Mouse (Mus musculus) lung, postnatal 36 days (tissue): ENCODE measurements at regions not wholly inside any gene's neighbourhood (a gene's known extent, or its start where the extent isn't known, plus 50 kb on each side); places are given as distances from the start of the nearest gene placed in this dataset.
"Not testable (repeated sequence)": the region's sequence is repeated elsewhere in the genome, so short reads cannot be mapped to it uniquely, and the experiment has no call there.

Experiments
- DNase-seq: peaks from one replicate; pipeline ENCODE4 v3.0.0; 2022; ENCODE audit warnings: mixed read lengths

DNA sequence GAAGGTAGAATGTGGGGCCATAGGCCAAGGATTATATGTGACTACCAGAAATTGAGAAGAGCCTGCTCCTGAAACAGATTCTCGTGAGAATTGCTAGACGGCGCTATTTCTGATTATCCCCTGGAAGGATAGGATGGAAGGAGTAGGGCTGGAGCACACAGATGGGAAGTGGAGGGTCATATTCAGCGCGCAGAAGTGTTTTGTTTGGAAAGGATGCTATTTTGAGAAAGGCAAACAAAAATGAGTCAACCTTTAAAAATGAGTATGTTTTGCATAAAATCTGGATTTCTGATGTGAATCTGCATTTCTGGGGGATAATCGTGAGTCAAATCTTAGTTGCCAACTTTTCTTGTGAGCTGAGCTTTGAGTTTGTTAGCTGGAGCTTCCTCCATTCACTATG is 58.1 kb upstream of the Fshb start:
- no peak for DNase-seq

DNA sequence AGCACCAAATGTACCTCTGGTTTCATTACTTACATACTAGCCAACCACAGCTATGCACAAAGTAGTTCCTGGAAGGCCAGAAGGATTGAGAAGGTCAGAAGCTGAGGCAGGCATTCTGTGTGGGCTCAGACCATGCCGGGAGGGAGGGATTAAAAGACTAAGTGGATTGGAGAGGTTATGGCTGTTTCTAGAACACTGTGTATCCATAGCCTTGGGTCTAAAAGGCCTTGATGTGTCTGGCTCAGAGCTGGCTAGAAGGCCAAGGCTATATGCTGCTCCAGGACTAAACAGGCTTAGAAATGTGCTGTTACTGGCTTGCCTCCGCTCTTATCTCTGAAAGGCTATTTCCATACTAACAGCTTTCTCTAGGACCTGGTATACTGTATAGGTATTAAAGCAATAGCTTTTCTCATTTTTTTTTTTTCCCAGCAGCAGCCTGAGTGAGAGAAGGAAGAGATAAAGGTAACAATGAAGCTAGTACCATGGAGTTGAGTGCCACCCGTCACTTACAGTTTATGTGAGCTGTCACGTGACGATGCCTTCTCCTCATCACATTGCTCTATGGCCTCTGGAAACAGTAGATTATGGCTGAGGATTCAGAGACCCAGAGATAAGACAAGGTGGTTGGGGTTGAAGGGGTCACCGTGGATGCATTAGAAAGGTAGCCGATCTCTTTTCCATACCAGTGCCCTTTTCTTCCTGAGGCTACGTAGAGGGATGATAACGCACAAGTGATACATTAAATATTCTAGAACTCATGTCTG is 59.4 kb upstream of the Fshb start:
- no peak for DNase-seq

DNA sequence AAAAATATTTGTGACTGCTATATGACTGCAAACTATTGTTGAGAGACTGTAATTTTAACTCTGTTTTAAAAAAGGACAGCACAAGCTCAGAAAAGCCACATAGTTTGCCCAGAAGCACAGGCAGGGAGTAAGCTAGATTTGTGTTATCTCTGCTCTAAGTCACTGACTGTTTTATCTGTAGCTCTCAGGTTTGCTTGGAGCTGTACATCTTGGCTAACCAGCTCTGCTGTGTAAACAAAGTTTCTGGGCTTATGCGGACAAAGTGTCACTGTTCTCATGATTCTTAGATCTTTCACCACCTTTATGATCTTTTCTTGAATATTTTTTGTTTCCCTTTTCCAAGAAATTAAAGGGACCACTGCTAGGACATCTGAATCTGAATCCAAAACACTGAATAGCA is 60.2 kb upstream of the Fshb start:
- no peak for DNase-seq

DNA sequence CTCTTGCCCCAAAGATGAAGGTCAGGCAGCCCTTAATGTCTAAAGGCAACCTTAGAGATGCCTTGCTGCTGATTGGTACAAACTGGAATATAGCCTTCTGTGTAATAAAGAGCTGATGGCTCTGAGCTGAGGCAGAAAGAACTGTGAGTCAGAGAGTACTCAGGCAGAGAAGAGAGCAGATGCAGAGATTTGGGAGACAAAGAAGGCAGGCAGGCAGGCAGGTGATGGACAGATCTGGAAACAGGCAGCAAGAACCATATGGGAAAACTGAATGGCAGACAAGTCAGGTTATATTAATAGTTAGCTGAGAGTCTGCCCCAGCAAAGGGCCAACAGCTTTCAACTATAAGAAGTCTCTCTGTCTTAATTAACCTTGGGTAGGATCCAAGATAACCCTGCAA is 73.7 kb upstream of the Fshb start:
- no peak for DNase-seq

DNA sequence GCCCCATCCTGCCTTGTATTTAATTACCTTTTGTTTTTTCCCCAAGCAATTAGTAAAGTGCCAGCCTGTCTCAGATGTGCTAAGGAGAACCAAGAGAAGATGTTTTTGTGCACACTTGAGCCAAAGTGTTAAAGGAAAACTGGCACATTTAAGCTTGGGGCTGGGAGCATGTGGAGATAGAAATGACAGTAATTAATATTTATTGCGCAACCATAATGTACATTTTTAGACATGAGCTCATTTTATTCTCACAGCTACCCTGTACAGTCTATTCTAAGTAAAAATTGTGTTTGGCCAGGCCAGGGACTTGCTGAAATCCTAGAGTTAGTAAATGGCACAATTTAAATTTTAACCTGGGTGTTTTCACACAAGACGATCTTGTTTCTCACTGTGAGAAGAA is 89.9 kb upstream of the Fshb start:
- DNase-seq = no peak

DNA sequence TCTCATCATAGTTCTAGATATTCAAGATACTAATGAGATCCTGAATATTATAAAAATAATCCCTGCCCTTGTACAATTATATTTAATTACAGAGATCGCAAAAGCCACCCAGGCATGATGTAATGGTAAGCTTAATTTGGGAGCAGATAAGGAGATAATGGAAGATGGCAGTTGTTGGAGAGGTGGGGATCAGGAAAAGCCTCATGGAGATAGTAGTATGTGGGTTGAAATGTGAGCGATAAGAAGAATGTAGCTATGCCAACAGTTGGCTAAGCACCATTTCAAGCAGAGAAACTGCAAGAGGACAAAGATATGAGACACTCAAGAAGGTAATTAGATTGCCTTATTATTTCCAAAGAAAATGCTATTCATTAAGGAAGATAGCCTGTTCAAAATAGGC is 90.4 kb upstream of the Fshb start:
- no peak for DNase-seq

DNA sequence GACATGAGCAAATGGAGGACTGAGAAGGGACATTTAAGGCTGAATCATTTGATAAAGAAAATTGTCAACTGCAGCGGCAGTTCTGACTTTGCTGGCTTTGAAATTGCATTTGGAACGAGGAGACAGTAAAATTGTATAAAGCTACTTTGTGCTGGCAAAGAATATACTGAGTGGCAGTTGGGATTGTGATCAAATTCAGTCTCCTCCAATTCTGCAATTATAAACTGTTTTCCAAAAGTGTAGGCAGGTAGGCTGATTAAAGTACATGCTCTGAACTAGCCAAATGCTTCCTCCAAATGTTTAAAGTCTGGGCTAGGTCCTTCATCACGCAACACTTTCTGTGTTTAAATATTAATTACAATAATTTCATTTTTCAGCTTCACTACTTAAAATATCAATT is 90.9 kb upstream of the Fshb start:
- no peak for DNase-seq

DNA sequence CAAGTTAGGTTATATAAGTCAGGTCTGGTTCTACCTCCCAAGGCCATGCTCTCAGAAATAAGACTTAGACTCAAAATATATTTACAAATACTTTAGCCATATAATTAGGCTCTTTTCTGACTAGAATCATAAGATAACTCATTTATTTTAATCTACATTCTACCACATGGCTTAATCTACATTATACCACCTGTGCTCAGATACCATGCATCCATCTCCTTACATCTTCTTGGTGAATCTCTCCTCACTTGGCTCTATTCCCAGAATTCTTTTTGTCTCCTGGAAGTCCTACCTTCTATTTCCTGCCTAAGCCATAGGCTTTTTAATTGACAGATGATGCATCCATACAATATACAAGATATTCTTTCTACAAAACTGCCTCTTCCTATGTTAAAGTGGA is 92.4 kb upstream of the Fshb start:
- no peak for DNase-seq

DNA sequence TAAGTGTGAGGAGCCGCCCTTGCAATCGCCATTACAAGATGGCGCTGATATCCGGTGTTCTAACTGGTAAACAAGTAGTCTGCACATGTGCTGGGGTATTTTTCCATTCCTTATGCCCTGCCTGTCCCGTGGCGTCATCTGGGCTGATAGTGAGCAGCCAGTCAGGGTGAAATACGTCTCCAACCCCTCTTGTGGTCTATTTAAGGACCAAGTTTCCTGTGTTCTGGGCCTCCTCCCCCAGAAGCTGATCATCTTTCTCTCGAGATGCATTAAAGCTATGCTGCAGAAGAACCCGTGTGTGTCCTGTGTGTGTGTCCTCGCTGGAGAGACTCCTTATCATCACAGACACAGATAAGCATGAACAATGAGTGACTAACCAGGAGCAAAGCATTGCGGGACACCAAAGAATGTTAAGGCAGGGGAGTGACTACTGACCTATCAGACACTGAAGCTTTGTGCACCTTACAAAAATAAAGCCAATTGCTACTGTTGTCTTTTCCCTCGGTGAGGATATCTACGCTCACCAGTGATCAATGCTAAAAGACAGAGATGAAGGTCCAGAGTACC is 99.5 kb upstream of the Fshb start:
- DNase-seq = not testable (repeated sequence)

DNA sequence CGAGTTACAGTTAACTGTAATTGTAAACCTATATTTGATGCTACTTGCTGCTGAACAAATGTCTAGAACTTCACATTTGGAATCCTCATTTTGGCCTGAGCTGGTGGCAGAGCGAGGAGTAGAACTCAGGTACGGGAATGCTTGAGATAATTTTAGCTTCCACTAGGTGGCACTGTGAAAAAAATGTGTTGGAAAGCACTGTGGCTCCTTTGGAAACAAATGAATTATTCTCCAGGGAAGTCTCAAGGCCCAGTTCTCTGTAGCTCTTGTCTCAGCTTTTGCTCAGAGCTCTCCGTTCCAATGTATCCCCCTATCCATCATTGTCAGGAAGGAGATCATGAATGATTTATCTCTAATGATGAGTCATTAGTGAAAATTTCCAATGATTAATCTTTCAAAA is 114.7 kb upstream of the Kcna4 start:
- DNase-seq = peak; percentile 12

DNA sequence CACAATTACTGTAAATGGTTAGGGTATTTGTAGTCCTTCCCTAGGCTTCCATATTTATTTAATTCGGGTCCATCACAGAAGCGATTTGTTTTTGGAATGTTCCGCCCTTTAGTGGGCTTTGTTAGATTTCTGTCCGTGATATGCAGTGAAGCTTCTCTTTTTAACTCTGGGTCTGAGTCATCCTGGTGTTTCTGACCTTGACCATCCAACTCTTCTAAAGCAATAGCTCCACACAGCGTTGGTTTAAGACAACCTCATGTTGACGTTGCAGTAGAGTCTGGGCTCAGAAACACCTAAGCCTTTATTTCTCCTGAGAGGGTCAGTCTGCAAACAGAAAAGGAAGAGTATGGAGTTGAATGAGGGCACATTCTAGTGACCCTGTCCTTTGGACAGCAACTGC is 107.4 kb upstream of the Kcna4 start:
- DNase-seq = no peak

DNA sequence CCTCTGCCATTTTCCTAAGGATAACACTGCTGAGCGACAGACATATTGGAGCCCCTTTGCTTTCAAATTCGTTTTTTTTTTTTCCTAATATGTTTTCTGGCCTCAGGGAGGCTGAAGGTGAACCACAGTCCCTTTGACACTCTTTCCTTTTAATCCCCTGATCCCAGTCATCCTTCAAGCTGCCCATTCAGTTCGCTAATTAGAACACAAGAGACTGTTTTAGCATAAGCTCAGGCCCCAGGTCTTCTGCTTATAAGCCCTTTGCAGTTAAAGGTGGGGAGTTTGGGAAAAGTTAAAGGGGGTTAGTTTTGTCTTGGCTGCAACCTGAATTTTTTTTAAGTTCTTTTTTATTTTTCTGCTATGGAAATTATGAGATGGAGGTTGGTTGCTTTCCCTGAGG is 105.6 kb upstream of the Kcna4 start:
- DNase-seq = no peak

DNA sequence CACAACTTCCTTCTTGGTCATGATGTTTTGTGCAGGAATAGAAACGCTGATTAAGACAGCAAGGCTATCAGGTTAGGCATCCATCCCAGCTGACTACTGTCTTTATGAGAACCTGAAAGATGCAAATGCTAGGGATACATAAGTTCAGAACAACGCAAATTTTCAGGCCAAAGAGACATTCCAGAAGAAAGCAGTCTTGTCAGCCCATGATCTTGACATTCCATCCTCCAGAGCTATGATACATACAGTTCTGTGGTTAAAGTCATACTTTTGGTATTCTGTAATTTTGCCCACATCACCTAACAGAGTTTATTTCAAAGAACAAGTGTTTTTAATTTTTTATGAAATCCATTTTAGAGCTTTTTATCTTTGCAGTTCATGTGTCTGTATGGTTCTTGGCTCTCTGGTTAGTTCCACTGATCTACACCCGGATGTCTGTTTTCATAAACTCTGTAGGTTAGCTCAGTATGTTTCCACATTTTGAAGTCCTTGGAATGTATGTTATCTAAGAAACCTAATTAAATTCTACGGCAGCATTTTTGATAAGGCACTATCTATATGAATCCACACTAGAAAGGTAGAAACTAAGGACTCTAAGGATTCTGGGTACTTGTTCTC is 88.5 kb upstream of the Kcna4 start:
- DNase-seq = no peak

DNA sequence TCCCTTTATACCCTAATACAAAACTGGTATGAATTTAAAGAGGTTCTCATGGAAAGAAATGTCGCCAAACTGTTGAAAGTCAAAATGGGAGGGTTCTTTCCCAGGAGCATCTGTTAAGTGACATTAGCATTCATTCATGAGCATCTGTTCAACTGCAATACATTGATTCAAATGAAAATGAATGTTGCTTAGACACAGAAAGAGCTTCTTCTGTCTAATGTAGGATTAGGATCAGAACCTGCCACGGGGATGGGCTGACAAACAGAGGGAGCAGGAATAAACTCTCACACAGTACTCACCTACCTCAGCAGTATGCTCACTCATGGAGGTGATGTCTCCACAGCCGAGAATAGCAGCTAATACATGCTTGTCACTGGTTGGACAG is 88.0 kb upstream of the Kcna4 start:
- DNase-seq = no peak

DNA sequence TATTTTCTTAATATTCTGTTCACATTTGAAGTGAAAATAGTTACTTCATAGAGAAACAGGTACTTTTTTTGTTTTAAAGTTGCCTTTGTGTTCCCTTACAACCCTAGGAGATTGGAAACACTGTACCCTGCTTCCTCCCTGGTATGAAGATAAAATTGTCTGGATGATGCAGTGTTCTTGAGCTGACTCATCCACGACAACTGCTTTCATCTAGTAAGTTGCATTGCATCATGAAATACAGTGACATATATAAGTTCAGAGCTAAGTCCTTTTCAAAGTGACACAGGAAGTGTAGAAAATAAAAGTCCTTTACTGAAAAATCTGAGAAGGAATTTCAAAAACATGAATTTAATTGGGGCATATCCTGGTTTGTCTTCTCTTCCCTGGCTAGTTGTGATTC is 68.9 kb upstream of the Kcna4 start:
- DNase-seq = no peak

DNA sequence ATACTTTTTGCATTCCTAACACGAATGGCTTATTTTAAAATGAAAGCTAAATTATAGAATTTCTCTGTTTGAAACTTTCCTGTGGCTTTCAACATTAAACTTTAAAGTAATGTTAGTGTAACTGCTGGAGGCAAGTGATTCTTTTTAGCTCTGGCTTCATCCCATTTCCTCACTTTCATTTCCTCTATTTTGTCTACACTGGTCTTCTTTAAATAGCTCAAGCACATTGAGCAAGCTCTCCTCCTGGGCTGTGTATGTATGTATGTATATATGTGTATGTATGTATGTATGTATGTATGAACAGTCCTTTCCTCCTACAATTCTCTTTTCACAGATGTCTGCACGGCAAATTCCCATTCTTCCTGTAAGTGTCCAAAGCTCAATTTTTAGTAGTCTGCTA is 65.8 kb upstream of the Kcna4 start:
- DNase-seq = no peak

DNA sequence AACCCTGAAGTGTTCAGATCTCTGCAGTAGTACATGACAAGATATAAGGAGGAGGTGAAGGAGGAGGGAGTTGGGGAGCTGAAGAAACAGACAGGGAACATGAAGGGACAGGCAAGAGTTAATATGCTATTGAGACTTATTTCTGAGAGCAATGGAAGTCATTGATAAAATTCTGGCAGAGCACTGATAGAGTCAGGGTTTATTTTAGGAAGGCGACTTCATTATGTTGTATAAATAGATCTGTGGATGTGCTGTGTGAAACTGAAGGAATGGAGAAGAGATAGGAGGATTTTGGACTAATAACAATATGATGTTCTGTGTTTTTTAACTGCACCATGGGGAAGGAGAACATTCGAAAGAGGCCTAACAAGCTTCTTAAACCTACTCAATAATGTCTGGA is 63.0 kb upstream of the Kcna4 start:
- DNase-seq = no peak

DNA sequence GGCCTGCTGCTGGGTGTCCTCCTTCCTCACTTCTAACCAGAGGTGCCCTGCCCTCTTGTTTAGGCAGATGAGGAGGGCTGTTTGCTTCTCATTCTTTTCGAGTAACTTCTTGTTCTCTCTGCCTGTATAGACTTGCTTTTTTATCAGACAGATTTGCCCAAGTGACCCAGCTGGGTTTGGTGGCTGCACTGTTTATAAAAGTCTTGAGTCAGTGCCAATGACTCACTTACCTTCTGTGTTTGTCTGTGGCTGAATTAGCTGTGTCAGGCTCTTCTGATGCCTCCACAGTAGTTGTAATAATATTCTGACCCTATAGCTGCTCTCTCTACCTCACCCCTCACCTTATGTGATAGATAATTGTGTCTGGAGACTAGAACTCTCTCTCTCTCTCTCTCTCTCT is 62.2 kb upstream of the Kcna4 start:
- DNase-seq = no peak

DNA sequence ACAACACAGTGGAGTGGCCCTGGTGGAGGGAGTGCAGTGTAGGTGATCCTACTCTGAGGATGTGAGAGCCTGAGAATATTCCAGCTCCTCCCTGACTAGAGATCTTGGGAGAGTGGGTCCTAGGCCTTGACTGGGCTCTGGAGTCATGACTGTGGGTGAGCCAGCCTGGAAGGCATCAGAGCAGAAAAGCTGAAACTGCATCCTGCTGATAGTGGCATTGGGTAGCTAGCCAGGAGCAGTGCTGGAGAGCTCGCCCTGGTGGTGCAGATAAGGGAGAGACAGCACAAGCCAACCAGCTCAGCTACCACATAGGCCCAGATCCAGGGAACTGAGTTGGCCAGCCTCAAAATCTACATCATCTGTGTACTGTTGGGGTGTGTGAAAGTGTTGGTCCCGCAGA is 58.8 kb upstream of the Kcna4 start:
- no peak for DNase-seq

DNA sequence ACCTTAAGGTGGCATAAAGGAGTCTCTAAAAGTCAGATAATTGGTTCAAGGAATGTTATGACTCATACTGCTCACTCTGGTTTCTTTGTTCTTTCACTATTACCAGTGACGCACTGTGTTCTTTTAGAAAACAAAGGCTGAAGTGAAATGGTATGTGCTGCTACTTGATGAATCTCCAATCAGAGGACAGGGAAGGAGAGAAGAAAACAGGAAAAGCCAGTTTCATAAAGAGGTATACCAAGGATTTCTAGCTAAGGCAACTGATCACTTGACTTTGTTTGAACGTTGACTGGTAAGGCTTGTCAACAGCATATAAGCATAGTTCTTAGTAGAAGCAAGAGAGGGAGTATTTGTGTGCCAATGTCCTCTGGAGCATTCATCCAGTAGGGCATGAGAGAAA is 57.6 kb upstream of the Kcna4 start:
- no peak for DNase-seq
